Mouse (Mus musculus): Measurements from ENCODE around the gene Otub1. TPM values are rescaled to one million over a fixed set of nuclear protein-coding genes. Genes with fewer than 3 reads are reported as not detected.

The Otub1 gene
- polyA plus RNA-seq, 2 experiments: 34.7 to 50.5 TPM

DNA sequence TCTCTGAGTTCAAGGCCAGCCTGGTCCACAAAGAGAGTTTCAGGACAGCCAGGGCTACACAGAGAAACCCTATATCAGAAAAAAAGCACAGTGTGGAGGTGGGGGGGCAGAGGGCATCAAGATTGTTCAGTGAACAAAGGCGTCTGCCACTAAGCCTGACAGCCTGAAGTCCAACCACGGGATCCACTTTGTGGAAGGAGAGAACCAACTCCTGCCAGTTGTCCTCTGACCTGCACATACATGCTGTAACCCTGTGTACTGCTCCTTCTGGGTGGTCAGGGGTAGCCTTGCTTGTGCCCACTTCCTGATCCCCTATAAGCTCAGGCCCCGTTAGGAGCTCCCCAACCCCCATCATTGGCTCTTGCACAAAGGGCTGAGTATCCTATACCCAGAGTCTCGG lies 21.1 kb downstream of the Otub1 start:
- H3K9me3 ChIP-seq (ENCODE audit: control insufficient read depth, low read length): no peaks in the 10 kb centered on the region
- no peak for TF ChIP-seq CTCF (IDR thresholded peaks at IDR 0.05; ENCODE audit: low read depth)
- TF ChIP-seq EP300 (IDR thresholded peaks at IDR 0.05; ENCODE audit: low read depth): no peak
- H3K27me3 ChIP-seq (ENCODE audit: control insufficient read depth, insufficient read depth, low read length): peaks cover 21% of the 10 kb centered on the region
- H3K4me2 ChIP-seq (ENCODE audit: low read depth): no peak overlapping the region
- 56% methylated on average over 4 of the region's 4 CpGs for WGBS (ENCODE audit: insufficient replicate concordance)
- H3K9ac ChIP-seq (replicated peaks): no peak overlapping the region
- no peak for DNase-seq (ENCODE audit: low read depth in 3 of 3, low spot score in 3 of 3)
- no peak overlapping the region for H3K27ac ChIP-seq
- H3K4me1 ChIP-seq (replicated peaks; ENCODE audit: control insufficient read depth in 2 of 2, insufficient read depth in 2 of 2, low read length in 1 of 2): no peaks in the 10 kb centered on the region
- H3K4me3 ChIP-seq (ENCODE audit: insufficient read depth in 1 of 2, low read depth in 2 of 2, low read length in 2 of 2): no peak overlapping the region
- H3K36me3 ChIP-seq (replicated peaks; ENCODE audit: control insufficient read depth, insufficient read depth, low read depth): no peaks in the 10 kb centered on the region
- no peak for ATAC-seq (ENCODE audit: insufficient read depth)

DNA sequence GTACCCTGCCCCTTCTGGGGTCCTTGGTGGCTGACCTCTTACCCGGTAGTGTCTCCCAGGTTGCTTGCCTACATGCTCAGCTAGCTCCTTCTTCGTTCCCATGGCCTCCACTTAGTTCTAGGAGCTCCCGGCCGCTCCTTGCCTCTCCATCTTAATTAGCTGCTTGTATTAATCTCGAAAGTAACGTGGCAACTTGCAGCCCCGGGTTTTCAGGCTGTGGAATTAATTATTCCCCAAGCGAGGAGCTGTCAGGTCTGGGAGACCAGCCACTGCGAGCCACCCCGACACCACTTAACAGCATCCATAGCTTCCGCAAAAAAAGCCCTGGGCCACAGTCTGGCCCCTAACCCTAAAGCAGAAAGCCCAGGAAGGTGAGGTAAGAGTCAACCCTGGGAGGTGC lies 22.7 kb downstream of the Otub1 start:
- DNase-seq (ENCODE audit: low read depth in 3 of 3, low spot score in 3 of 3) (no peak), ATAC-seq (ENCODE audit: insufficient read depth) (no peak)
- H3K4me1 ChIP-seq (replicated peaks; ENCODE audit: control insufficient read depth in 2 of 2, insufficient read depth in 2 of 2, low read length in 1 of 2): no peaks in the 10 kb centered on the region
- no peak overlapping the region for H3K4me3 ChIP-seq (ENCODE audit: insufficient read depth in 1 of 2, low read depth in 2 of 2, low read length in 2 of 2)
- H3K9ac ChIP-seq (replicated peaks): no peak overlapping the region
- no peak for TF ChIP-seq CTCF (IDR thresholded peaks at IDR 0.05; ENCODE audit: low read depth)
- no peak for TF ChIP-seq EP300 (IDR thresholded peaks at IDR 0.05; ENCODE audit: low read depth)
- H3K27ac ChIP-seq: no peak overlapping the region
- no peaks in the 10 kb centered on the region for H3K36me3 ChIP-seq (replicated peaks; ENCODE audit: control insufficient read depth, insufficient read depth, low read depth)
- WGBS (ENCODE audit: insufficient replicate concordance): 56% methylated on average over 11 of the region's 11 CpGs
- no peak overlapping the region for H3K4me2 ChIP-seq (ENCODE audit: low read depth)
- H3K27me3 ChIP-seq (ENCODE audit: control insufficient read depth, insufficient read depth, low read length): peaks cover 21% of the 10 kb centered on the region
- H3K9me3 ChIP-seq (ENCODE audit: control insufficient read depth, low read length): no peaks in the 10 kb centered on the region

DNA sequence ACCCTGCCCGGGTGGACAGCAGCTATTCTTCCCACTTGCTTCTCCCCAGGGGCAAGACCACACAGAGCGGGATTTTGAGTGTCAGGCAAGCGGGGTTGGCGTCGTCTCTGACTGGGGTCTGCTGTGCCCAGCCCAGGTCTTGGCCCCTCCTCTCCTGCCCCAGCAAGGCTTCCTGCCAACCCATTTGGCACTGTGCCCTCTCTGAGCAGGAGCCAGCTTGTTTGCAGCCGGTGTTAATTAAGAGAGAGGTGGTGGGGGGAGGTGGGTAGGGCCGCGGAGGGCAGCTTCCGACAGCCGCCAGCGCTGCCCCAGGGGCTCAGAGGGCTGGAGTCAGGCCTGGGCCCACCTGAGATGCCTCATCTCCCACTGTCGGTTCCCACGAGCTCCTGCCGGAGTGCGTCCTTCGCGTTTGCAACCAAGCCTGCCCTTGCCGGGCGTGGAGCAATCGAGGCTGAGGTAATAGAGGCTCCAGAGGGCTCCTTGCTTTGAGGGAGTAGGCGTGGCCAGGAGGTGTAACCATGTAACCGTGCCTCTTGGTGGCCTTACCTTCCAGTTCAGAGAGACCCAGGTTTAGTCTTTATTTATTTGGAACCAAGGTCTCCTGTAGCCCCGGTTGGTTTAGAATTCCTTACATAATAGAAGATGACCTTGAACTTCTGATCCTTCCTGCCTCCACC lies 23.7 kb downstream of the Otub1 start:
- ATAC-seq (ENCODE audit: insufficient read depth) (no peak), DNase-seq (ENCODE audit: low read depth in 3 of 3, low spot score in 3 of 3) (no peak)
- no peak overlapping the region for H3K27ac ChIP-seq
- no peaks in the 10 kb centered on the region for H3K4me1 ChIP-seq (replicated peaks; ENCODE audit: control insufficient read depth in 2 of 2, insufficient read depth in 2 of 2, low read length in 1 of 2)
- H3K9me3 ChIP-seq (ENCODE audit: control insufficient read depth, low read length): no peaks in the 10 kb centered on the region
- H3K4me3 ChIP-seq (ENCODE audit: insufficient read depth in 1 of 2, low read depth in 2 of 2, low read length in 2 of 2): no peak overlapping the region
- no peak overlapping the region for H3K4me2 ChIP-seq (ENCODE audit: low read depth)
- H3K9ac ChIP-seq (replicated peaks): no peak overlapping the region
- TF ChIP-seq EP300 (IDR thresholded peaks at IDR 0.05; ENCODE audit: low read depth) (no peak), CTCF (IDR thresholded peaks at IDR 0.05; ENCODE audit: low read depth) (no peak)
- 11% methylated on average over 23 of the region's 23 CpGs for WGBS (ENCODE audit: insufficient replicate concordance)
- H3K27me3 ChIP-seq (ENCODE audit: control insufficient read depth, insufficient read depth, low read length): peaks cover 21% of the 10 kb centered on the region
- no peaks in the 10 kb centered on the region for H3K36me3 ChIP-seq (replicated peaks; ENCODE audit: control insufficient read depth, insufficient read depth, low read depth)

DNA sequence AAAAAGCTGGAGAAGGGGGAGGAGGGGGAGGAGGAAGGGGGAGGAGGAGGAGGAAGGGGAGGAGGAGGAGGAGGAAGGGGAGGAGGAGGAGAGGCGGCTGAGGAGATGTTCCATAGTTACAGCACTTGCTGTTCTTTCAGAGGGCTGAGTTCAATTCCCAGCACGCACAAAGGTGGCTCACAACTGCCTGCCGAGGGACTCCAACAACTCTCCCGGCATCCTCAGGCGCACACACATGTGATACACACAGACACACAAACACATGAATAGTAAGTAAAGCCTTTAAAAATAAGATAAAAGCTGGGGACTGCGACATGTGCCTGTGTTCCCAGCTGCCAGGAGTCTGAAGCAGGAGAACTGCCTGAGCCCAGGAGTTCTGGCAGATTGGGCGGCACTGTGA lies 24.6 kb downstream of the Otub1 start:
- ATAC-seq (ENCODE audit: insufficient read depth): no peak
- H3K4me3 ChIP-seq (ENCODE audit: insufficient read depth in 1 of 2, low read depth in 2 of 2, low read length in 2 of 2): no peak overlapping the region
- no peaks in the 10 kb centered on the region for H3K9me3 ChIP-seq (ENCODE audit: control insufficient read depth, low read length)
- no peaks in the 10 kb centered on the region for H3K36me3 ChIP-seq (replicated peaks; ENCODE audit: control insufficient read depth, insufficient read depth, low read depth)
- no peak for DNase-seq (ENCODE audit: low read depth in 3 of 3, low spot score in 3 of 3)
- H3K9ac ChIP-seq (replicated peaks): no peak overlapping the region
- no peaks in the 10 kb centered on the region for H3K4me1 ChIP-seq (replicated peaks; ENCODE audit: control insufficient read depth in 2 of 2, insufficient read depth in 2 of 2, low read length in 1 of 2)
- TF ChIP-seq CTCF (IDR thresholded peaks at IDR 0.05; ENCODE audit: low read depth) (no peak), EP300 (IDR thresholded peaks at IDR 0.05; ENCODE audit: low read depth) (no peak)
- 54% methylated on average over 7 of the region's 7 CpGs for WGBS (ENCODE audit: insufficient replicate concordance)
- peaks cover 21% of the 10 kb centered on the region for H3K27me3 ChIP-seq (ENCODE audit: control insufficient read depth, insufficient read depth, low read length)
- H3K27ac ChIP-seq: no peak overlapping the region
- H3K4me2 ChIP-seq (ENCODE audit: low read depth): no peak overlapping the region

DNA sequence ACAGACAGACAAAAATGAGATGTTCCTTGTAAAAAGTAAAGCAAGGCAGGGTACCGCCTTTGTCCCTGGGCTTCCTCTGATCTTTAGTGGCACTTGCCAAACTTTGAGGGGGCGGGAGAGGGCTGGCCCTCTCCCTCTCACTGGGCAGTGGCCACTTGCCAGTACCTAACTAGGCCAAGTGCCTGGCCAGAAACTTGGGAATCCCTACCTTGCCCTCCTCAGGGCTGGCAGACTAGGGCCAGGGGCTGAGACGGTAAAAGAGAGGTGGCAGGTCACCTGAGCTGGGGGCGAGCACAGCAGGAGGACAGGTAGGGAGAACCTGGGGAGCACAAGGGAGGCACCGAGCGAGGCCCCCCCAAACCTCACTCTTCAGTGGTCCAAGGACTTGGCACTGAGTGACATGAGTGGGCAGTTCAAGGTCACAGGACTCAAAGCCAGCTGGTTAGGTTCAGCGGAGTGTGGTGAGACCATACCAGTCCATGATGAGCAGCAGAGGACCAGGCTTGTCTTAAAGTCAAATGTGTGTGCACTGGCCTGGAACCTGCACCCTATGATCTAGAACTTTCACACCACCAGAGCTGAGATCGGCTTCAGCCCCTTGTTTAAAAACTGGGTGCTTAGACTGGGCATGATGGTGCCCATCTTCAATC lies 25.2 kb downstream of the Otub1 start:
- no peak overlapping the region for H3K27ac ChIP-seq
- ATAC-seq (ENCODE audit: insufficient read depth) (no peak), DNase-seq (ENCODE audit: low read depth in 3 of 3, low spot score in 3 of 3) (no peak)
- H3K4me2 ChIP-seq (ENCODE audit: low read depth): no peak overlapping the region
- no peak overlapping the region for H3K4me3 ChIP-seq (ENCODE audit: insufficient read depth in 1 of 2, low read depth in 2 of 2, low read length in 2 of 2)
- H3K4me1 ChIP-seq (replicated peaks; ENCODE audit: control insufficient read depth in 2 of 2, insufficient read depth in 2 of 2, low read length in 1 of 2): no peaks in the 10 kb centered on the region
- WGBS (ENCODE audit: insufficient replicate concordance): 59% methylated on average over 8 of the region's 8 CpGs
- H3K36me3 ChIP-seq (replicated peaks; ENCODE audit: control insufficient read depth, insufficient read depth, low read depth): no peaks in the 10 kb centered on the region
- H3K27me3 ChIP-seq (ENCODE audit: control insufficient read depth, insufficient read depth, low read length): peaks cover 18% of the 10 kb centered on the region
- H3K9me3 ChIP-seq (ENCODE audit: control insufficient read depth, low read length): no peaks in the 10 kb centered on the region
- TF ChIP-seq EP300 (IDR thresholded peaks at IDR 0.05; ENCODE audit: low read depth) (no peak), CTCF (IDR thresholded peaks at IDR 0.05; ENCODE audit: low read depth) (no peak)
- no peak overlapping the region for H3K9ac ChIP-seq (replicated peaks)

All from liver, embryonic 14.5 days (tissue).